In genomic region chr1:82207511-82207910, GRCm38 (mm10) we compare ENCODE assay signal across 31 mouse cellular contexts. TPM values are rescaled to one million over a fixed set of nuclear protein-coding genes. Genes with fewer than 3 reads are reported as not detected.
DNase-seq lines count a peak whose midpoint lies in the region; ATAC-seq and TF ChIP-seq lines count a peak whose summit lies in the region.
"Had no signal": no experiment of that assay in that cellular context is flagged by ENCODE, and none has a peak within 500 bp of the region (broad histone marks: within the 10 kb centered on the region; RNA-seq: fewer than 3 reads in every experiment).

No protein-coding gene starts in this region.

- H3K4me3 ChIP-seq in layer of hippocampus, adult 2 months: no peak overlapping the region
- H3K4me3 ChIP-seq: embryonic facial prominence, embryonic 13.5 days; embryonic facial prominence, embryonic 15.5 days; erythroblast, embryonic 14.5 days; forebrain, embryonic 13.5 days; forebrain, embryonic 15.5 days had no signal

- peak; percentile 80 for ATAC-seq in frontal cortex, adult (ENCODE audit: low TSS enrichment)
- ATAC-seq in inflammation-experienced regulatory T-cells, adult 6 months: no peak
- ATAC-seq: activated CD4-positive, CD25-positive, alpha-beta regulatory T cell, adult 4 months; CD4-positive, CD25-positive, alpha-beta regulatory T cell, adult 4 months; forebrain, embryonic 13.5 days; forebrain, embryonic 15.5 days; Patski had no signal

- peak overlapping the region; percentile 48 for H3K27ac ChIP-seq in layer of hippocampus, adult 2 months
- H3K27ac ChIP-seq: embryonic facial prominence, embryonic 13.5 days; embryonic facial prominence, embryonic 15.5 days; forebrain, embryonic 13.5 days; forebrain, embryonic 15.5 days had no signal

- no peak for TF ChIP-seq CTCF in layer of hippocampus, adult 2 months (conservative IDR thresholded peaks at IDR 0.05)

- no peak for DNase-seq in frontal cortex, postnatal 25 days (ENCODE audit: low spot score in 2 of 2)
- peak; percentile 9 for DNase-seq in heart, adult 8-10 months (ENCODE audit: low spot score)
- no peak for DNase-seq in heart, adult 9 months (ENCODE audit: low spot score in 2 of 2)
- no peak for DNase-seq in layer of hippocampus, adult 2 months (ENCODE audit: low spot score in 2 of 2)
- DNase-seq in layer of hippocampus, postnatal 25 days (ENCODE audit: extremely low spot score in 1 of 2, low spot score in 1 of 2): no peak
- peak; percentile 72 for DNase-seq in fat pad, adult 2 months (ENCODE audit: extremely low read depth, low read depth, low spot score)
- DNase-seq: adrenal gland, adult 8-10 months; adrenal gland, postnatal 14 days; B cell, adult 2 months; cerebellum, adult 11 months; cerebellum, adult 18-20 months; cerebellum, adult 8-10 months; cerebellum, adult 9-11 months; cerebellum, postnatal 14 days; cerebellum, postnatal 36 days; embryo, embryonic 11 days had no signal

RNA-seq across cellular contexts. Expression of gene Gm9747, which starts 25.4 kb away (rescaled TPM):
- total RNA-seq in heart, adult 8-10 months (2022): not detected
- not detected for total RNA-seq in layer of hippocampus, adult 2 months (2021)
- total RNA-seq in layer of hippocampus, postnatal 25 days (2021): not detected
- polyA plus RNA-seq in inflammation-experienced regulatory T-cells, adult 6 months (2017; shearing (Covaris generic)): not detected
- total RNA-seq: adrenal gland, adult 18-20 months; adrenal gland, adult 8-10 months; adrenal gland, postnatal 14 days; adrenal gland, postnatal 4 days; CH12.LX; common myeloid progenitor, adult 5-6 weeks had no signal
- polyA plus RNA-seq: CD4-positive, CD25-positive, alpha-beta regulatory T cell, adult 4 months; erythroblast, embryonic 14.5 days; G1E had no signal

Comparison
In these comparisons a context has a peak if more than half of its experiments do, and no peak if none do; other contexts are left out.
1. DNase-seq: peak in heart, adult 8-10 months (single experiment) and fat pad, adult 2 months (single experiment); none in frontal cortex, postnatal 25 days (0 of 2), heart, adult 9 months (0 of 2), layer of hippocampus, adult 2 months (0 of 2) and layer of hippocampus, postnatal 25 days (0 of 2).